Mouse (Mus musculus) kidney, embryonic 14.5 days (tissue): ENCODE measurements at regions not wholly inside any gene's neighbourhood (a gene's known extent, or its start where the extent isn't known, plus 50 kb on each side); places are given as distances from the start of the nearest gene placed in this dataset.

Experiments used
- ATAC-seq: fragments of 200-750 bp; cut with Nextera tagmentation; 2 replicates; pipeline ENCODE4 v1.8.0; 2017; ENCODE audit warnings: moderate number of reproducible peaks, mild to moderate bottlenecking, moderate TSS enrichment, moderate library complexity; ENCODE audit not compliant: low FRiP score, low TSS enrichment
- H3K27ac ChIP-seq: fragments of 300-500 bp; sonication (generic); 2 replicates; pipeline ENCODE4 v1.5.1; 2014; ENCODE audit warnings: low read depth, mild to moderate bottlenecking, low read length, moderate library complexity, mixed read lengths
- H3K27me3 ChIP-seq: fragments of 300-500 bp; sonication (generic); 2 replicates; pipeline ENCODE4 v1.6.1; 2014; ENCODE audit warnings: mild to moderate bottlenecking, low read length; ENCODE audit not compliant: control insufficient read depth, insufficient read depth
- H3K36me3 ChIP-seq: fragments of 300-500 bp; sonication (generic); 2 replicates; pipeline ENCODE4 v1.6.1; 2014; ENCODE audit warnings: low read length, mixed read lengths; ENCODE audit not compliant: control insufficient read depth, insufficient read depth
- H3K4me1 ChIP-seq: fragments of 300-500 bp; sonication (generic); 2 replicates; pipeline ENCODE4 v1.6.1; 2014; ENCODE audit warnings: low read length, mixed read lengths; ENCODE audit not compliant: control insufficient read depth, insufficient read depth
- H3K4me2 ChIP-seq: fragments of 300-500 bp; sonication (generic); replicated peaks from 2 replicates; pipeline ENCODE4 v1.6.1; 2014; ENCODE audit warnings: low read depth, mild to moderate bottlenecking, low read length
- H3K4me3 ChIP-seq: fragments of 300-500 bp; sonication (generic); 2 replicates; pipeline ENCODE4 v1.5.1; 2014; ENCODE audit warnings: mild to moderate bottlenecking, low read length
- H3K9ac ChIP-seq: fragments of 300-500 bp; sonication (generic); 2 replicates; pipeline ENCODE4 v1.6.1; 2014; ENCODE audit warnings: low read depth, mild to moderate bottlenecking, low read length, moderate library complexity
- H3K9me3 ChIP-seq: fragments of 300-500 bp; sonication (generic); 2 replicates; pipeline ENCODE4 v1.6.1; 2016; ENCODE audit warnings: low read length; ENCODE audit not compliant: control insufficient read depth
- WGBS: fragments of 180-500 bp; shearing (Covaris S2); extraction: QIAGEN DNeasy Blood & Tissue Kit; methylation state at CpG from one replicate; pipeline ENCODE4 v1.1.7; 2014; 5-methylcytosine and 5-hydroxymethylcytosine counted together

DNA sequence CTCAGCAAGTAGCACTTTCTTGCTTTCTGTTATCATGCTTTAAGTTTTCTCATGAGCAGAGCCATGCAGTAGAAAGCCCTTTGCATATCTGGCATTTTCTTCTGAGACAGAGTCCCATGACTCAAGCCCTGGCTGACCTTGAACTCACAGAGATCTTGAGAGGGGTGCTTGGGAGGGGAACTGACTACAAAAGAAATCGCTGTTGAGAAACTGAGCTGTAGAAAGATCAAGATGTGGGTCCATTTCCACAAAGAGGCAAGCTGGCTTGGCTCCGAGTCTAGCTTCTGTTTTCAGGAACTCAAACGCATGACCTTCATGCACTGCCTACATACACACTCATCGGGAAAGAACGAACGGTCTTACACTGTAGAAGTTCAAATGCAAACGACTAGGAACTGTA lies 278.0 kb upstream of the Jmjd1c start:
- no peaks in the 10 kb centered on the region for H3K36me3 ChIP-seq
- H3K4me3 ChIP-seq = no peak overlapping the region
- H3K27ac ChIP-seq = no peak overlapping the region
- no peak overlapping the region for H3K9ac ChIP-seq
- peaks cover 2% of the 10 kb centered on the region; the same call in 1 of the 2 replicates for H3K9me3 ChIP-seq
- no peak for ATAC-seq
- 0 out of 2 replicates have a peak, but pooled peaks cover 2% of the 10 kb centered on the region for H3K4me1 ChIP-seq
- 66% methylated on average over 7 of the region's 7 CpGs for WGBS
- no peaks in the 10 kb centered on the region for H3K27me3 ChIP-seq
- no peak overlapping the region for H3K4me2 ChIP-seq

DNA sequence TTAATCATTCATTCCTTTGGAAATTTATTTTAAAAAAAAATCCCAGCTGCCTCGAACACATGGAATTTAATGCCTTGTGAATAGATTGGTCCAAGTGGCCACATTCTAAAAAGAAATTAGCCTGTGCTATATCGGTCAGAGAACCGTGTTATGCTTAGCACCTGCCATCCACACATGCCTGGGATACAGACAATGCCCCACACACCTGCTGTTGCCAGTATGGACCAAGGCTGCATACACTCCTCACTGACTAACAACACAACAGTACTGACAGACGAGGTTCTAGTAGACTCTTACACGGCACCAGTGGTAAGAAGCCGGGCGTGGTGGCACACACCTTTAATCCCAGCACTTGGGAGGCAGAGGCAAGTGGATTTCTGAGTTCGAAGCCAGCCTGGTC lies 276.4 kb upstream of the Jmjd1c start:
- Histone ChIP-seq H3K9me3 (peaks cover 2% of the 10 kb centered on the region; the same call in 1 of the 2 replicates), H3K4me3 (no peak overlapping the region), H3K36me3 (no peaks in the 10 kb centered on the region), H3K27me3 (no peaks in the 10 kb centered on the region), H3K9ac (no peak overlapping the region), H3K4me2 (no peak overlapping the region), H3K27ac (no peak overlapping the region), H3K4me1 (0 out of 2 replicates have a peak, but pooled peaks cover 2% of the 10 kb centered on the region)
- WGBS = 94% methylated on average over 8 of the region's 8 CpGs
- ATAC-seq = no peak

DNA sequence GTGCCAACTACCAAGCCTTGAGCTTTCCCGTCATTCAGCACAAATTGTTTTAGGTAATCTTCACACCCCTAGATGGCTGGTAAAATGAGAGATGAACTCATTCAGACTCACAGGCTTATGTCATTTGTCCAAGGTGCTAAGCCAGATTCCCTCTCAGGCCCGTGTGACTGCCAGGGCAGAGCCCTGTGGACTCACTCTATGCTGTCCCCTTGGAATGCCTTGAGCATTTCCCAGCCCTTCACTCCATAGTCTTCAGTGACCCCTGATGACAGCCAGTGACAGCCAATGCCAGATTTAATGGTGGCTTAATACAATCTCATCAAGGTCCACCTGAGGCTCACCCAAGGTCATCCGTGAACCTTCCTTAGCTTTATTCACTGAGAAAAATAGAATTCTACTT lies 270.2 kb upstream of the Jmjd1c start:
- Histone ChIP-seq H3K9me3 (peaks cover 2% of the 10 kb centered on the region; the same call in 1 of the 2 replicates), H3K27ac (no peak overlapping the region), H3K9ac (no peak overlapping the region), H3K27me3 (no peaks in the 10 kb centered on the region), H3K36me3 (no peaks in the 10 kb centered on the region), H3K4me2 (no peak overlapping the region), H3K4me3 (no peak overlapping the region), H3K4me1 (0 out of 2 replicates have a peak, but pooled peaks cover 5% of the 10 kb centered on the region)
- whole genome bisulfite sequencing = 69% methylated on average over 3 of the region's 3 CpGs
- ATAC-seq = peak; percentile 20; the same call in 1 of the 2 replicates

DNA sequence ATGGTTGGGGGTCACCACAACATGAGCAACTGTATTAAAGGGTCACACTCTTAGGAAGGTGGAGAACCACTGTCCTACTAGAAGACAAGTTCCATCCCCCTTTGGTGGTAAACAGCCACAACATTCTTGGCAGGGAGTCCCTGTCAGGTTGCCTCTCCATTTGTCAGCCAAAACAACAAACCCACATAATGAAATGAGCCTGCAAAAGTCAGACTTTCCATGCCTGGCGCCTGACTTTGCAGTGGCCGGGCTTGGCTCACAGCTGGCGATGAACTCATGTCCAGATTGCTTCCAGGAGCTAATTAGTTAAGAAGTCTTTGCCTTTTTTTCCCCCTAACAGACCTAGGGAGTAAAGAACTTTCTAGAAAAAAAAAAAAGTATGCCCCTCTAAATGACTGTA lies 269.6 kb upstream of the Jmjd1c start:
- H3K4me3 ChIP-seq = no peak overlapping the region
- H3K27ac ChIP-seq = no peak overlapping the region
- 38% methylated on average over 3 of the region's 3 CpGs for WGBS
- ATAC-seq = no peak
- H3K27me3 ChIP-seq = no peaks in the 10 kb centered on the region
- peaks cover 2% of the 10 kb centered on the region; the same call in 1 of the 2 replicates for H3K9me3 ChIP-seq
- H3K4me2 ChIP-seq = no peak overlapping the region
- no peak overlapping the region for H3K9ac ChIP-seq
- no peaks in the 10 kb centered on the region for H3K36me3 ChIP-seq
- H3K4me1 ChIP-seq = 0 out of 2 replicates have a peak, but pooled peaks cover 5% of the 10 kb centered on the region

DNA sequence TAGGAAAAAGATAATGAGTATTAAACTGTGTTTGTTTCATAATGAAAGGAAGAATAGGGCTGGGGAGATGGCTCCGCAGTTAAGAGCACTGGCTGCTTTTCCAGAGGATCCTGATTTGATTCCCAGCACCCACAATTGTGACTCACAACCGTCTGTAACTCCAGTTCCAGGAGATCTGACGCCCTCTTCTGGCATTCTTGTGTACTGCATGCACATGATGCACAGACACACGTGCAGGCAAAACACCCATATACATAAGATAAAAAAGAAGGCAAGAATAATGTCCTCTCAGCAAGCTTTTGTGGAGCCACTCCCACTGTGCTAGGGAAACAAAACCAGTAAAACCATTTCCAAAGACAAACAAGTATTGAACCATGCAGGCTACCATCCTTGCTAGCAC lies 261.0 kb upstream of the Jmjd1c start:
- Histone ChIP-seq H3K4me1 (no peaks in the 10 kb centered on the region), H3K9me3 (no peaks in the 10 kb centered on the region), H3K27me3 (no peaks in the 10 kb centered on the region), H3K4me2 (no peak overlapping the region), H3K36me3 (no peaks in the 10 kb centered on the region), H3K27ac (no peak overlapping the region), H3K4me3 (no peak overlapping the region), H3K9ac (no peak overlapping the region)
- WGBS = 75% methylated on average over 4 of the region's 4 CpGs
- no peak for ATAC-seq

DNA sequence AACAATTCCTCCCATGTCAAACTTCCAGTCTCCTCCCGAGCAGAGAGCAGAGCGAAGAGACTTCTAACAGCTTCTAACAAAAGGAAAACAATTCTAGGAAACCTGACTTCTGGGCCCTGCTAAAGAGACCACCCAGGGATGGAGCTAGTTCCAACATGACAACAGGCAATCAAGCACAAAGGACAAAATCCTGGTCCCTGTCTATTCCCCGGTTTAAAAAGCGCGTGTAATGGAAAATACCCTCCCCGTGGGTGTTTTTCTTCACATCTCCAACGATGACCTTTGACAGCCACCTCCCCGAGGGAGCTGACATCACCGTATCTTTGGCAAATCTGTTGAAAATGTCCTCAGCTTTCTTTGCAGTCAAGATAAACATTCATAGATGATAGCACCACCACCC lies 256.9 kb upstream of the Jmjd1c start:
- H3K27ac ChIP-seq = no peak overlapping the region
- no peak overlapping the region for H3K4me3 ChIP-seq
- H3K27me3 ChIP-seq = no peaks in the 10 kb centered on the region
- H3K4me1 ChIP-seq = no peaks in the 10 kb centered on the region
- no peak overlapping the region for H3K4me2 ChIP-seq
- no peaks in the 10 kb centered on the region for H3K9me3 ChIP-seq
- WGBS = 21% methylated on average over 9 of the region's 9 CpGs
- no peak overlapping the region for H3K9ac ChIP-seq
- ATAC-seq = peak; percentile 57; the same call in 1 of the 2 replicates
- H3K36me3 ChIP-seq = no peaks in the 10 kb centered on the region

DNA sequence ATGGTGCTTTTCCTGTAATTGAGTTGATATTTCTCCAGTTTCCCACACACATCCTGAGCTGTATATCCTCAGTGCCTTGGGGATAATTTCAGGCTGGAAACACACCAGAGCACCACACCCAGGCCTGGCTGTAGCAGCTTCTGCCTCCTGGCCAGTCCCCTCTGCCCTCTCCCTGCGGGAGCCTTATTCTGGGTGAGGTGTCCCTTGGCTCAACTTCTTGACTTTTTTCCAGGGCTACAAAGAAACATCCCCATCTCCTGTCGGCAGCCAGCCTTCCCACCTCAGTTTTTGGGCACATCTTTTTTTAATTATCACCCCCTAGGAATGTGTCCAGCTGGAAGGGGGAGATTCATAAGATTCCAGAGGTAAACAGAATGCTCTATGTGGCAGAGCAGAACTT lies 252.7 kb upstream of the Jmjd1c start:
- H3K4me3 ChIP-seq = no peak overlapping the region
- no peaks in the 10 kb centered on the region for H3K9me3 ChIP-seq
- H3K27me3 ChIP-seq = no peaks in the 10 kb centered on the region
- no peak overlapping the region for H3K9ac ChIP-seq
- WGBS = 80% methylated on average over 2 of the region's 2 CpGs
- ATAC-seq = no peak
- H3K27ac ChIP-seq = no peak overlapping the region
- no peaks in the 10 kb centered on the region for H3K4me1 ChIP-seq
- no peak overlapping the region for H3K4me2 ChIP-seq
- no peaks in the 10 kb centered on the region for H3K36me3 ChIP-seq

DNA sequence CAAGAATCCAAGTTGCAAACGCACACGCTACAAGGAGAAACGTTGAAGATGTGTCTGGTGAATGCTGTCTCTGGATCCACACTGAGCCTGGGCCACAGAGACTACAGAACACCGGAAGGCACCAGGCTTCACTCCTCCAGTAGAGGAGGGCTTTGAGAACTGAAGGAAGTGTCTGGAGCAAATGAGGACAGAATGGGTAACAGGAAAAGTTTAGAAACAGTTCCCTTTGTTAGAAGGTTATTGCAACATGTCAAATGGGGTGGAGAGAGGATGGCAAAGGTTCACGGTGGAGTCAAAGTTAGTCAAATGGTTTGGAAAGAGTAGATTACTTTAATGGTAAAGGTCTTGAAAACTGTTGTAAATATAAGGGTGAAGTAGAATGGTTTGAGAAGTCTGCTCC lies 247.1 kb upstream of the Jmjd1c start:
- no peaks in the 10 kb centered on the region for H3K9me3 ChIP-seq
- no peak overlapping the region for H3K4me2 ChIP-seq
- no peak overlapping the region for H3K4me3 ChIP-seq
- no peaks in the 10 kb centered on the region for H3K36me3 ChIP-seq
- H3K4me1 ChIP-seq = no peaks in the 10 kb centered on the region
- H3K9ac ChIP-seq = no peak overlapping the region
- WGBS = 83% methylated on average over 5 of the region's 5 CpGs
- no peak for ATAC-seq
- no peak overlapping the region for H3K27ac ChIP-seq
- H3K27me3 ChIP-seq = no peaks in the 10 kb centered on the region

DNA sequence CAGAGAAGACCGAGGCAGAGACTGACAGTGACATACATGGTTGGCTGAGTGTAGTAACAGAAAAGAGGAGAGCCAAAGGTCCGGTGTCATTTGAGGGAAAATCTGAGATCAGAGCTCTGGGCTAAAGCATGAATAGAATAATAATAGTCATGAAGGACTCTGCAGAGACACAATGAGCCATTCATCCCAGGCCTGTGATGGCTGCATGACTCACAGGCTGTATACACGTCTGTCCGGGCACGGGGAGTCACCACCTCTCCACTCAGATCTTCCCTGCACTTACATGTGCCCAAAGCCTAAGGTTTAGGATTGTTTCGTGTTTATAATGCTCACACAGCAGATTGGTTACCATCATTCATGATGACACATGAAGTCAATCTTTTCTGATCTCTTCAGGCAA lies 246.2 kb upstream of the Jmjd1c start:
- Histone ChIP-seq H3K4me3 (no peak overlapping the region), H3K27ac (no peak overlapping the region), H3K4me1 (no peaks in the 10 kb centered on the region), H3K27me3 (no peaks in the 10 kb centered on the region), H3K9me3 (no peaks in the 10 kb centered on the region), H3K4me2 (no peak overlapping the region), H3K9ac (no peak overlapping the region), H3K36me3 (no peaks in the 10 kb centered on the region)
- ATAC-seq = no peak
- WGBS = 68% methylated on average over 6 of the region's 6 CpGs
